Mouse (Mus musculus): ENCODE results near the gene Oxct1.

GRCm38 (mm10) chr15:4167946-4168345, 141.8 kb downstream of the Oxct1 start:
- TF ChIP-seq CTCF (IDR thresholded peaks at IDR 0.05; ENCODE audit: borderline replicate concordance, insufficient read depth, low read length), result no peak
- no peak for TF ChIP-seq POLR2A (IDR thresholded peaks at IDR 0.05; ENCODE audit: low read depth, low read length)

All from embryonic fibroblast, embryonic 13.5 days (primary cell).